Mouse (Mus musculus) brain, adult 2 months (tissue): ENCODE measurements around the gene Dtnbp1.

ENCODE experiments used
- DNase-seq: peaks from one replicate; pipeline ENCODE4 v3.0.0; 2011; ENCODE audit warnings: low read depth, low spot score

Dtnbp1 gene

GRCm38 (mm10) chr13:45001228-45001910, 578 bp downstream of the Dtnbp1 start:
- DNase-seq = peak; percentile 56

GRCm38 (mm10) chr13:45000836-45001227, 1.1 kb downstream of the Dtnbp1 start:
- peak; percentile 59 for DNase-seq

DNA sequence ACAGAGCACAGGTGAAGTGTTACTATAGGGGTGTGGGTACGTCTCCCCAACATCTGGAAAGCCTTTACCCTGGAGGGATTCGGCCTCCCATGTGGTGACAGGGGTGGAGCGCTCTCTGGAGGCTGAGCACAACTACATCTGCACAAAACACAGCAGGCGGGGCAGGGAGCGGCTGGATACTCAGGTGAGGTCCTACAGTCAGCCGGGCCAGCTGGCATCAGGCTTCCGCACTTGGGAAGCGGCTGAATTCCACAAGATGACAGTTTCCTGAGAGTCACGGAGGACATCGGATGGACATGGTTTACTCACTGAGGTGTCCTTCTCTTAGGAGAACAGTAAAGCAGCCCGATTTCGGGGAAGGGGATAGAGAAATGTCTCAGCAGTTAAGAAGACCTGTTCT, 2.7 kb downstream of the Dtnbp1 start:
- no peak for DNase-seq

DNA sequence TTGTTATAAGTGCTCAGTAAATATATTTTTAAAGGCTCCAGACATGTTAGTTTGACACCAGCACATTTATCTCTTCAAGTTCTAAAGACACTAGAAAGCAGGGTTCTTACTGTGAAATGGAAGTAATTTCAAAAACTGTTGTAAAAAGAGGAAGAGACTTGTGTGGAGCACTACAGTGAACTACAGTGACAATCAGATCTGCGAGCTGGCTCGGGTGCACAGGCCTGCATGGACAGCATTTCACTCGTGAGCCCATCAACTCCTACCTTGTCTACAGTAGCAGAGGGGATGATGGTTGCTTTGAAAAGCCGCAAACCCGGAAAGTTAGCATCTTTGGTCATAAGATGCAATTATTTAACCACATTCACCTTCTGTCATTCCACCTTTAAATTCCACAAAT, 5.6 kb downstream of the Dtnbp1 start:
- no peak for DNase-seq

DNA sequence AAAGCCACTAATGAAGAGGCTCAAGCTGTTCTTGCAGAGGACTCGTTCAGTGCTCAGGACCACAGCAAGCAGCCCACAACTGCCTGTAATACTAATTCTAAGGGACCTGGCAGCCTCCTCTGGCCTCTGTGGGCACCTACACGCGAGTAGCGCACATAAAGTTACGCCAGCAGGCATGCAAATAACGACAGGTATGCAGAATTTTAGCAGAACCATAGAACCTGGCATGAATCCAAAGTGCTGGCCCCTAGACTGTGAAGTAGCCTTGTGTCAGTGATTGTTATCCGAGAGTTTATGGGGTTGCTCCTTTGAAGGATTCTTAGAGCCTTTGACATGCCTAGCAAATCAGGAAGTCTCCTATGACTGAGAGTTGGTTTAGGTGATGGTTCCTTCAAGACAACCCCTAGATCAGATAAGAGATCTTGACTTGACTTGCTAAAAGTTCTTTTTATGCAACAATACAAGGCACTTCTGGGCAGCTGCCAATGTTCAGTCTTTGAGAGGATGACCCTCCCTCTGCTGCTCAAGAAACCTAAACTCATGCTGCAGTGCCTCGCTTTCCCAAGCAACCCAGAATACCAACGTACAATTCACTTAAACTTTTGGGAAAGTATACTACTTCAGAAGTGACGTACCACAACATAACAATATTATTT, 9.3 kb downstream of the Dtnbp1 start:
- DNase-seq = no peak

DNA sequence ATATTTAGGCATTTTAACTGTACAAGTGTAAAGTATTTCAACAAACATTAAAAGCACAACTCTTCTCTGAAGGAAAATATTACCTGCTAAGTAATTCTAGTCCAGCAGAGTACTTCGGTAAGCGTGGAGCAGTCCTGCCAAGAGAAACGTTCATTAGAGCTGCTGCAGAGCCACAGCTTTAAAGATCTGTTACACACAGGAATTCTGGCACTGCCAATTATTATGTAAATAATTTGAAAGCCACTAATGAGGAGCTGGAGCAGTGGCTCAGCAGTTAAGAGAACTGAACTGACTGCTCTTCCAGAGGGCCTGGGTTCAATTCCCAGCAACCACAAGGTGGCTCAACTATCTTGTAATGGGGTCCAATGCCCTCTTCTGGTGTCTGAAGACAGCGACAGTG, 10.0 kb downstream of the Dtnbp1 start:
- no peak for DNase-seq

DNA sequence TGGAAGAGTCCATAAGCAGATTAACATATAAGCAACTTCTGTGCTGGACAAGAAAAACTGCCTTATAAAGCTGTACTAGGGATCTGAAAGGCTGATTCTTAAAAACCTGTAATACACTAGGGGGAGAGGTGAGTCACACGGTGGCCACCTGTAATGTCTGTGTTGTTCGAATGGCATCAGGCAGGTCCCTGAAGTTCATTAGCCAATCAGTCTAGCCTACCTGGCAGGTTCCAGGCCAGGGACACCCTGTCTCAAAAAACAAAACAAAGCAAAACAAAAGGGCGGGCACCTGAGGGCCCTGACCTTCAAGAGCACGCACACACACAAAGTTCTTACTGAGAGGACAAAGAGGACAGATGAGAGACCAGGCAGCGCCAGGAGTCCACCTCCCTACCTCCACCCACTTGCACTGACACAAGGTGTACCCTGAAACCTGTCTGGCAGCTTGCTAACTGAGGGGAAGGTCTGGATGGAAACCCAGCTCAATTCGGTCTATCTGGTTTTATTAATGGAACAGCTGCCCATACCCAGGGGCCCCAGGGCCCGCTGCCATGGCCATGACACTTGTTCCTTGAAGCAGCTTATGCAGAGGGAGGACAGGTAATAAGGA, 11.8 kb downstream of the Dtnbp1 start:
- DNase-seq = no peak

GRCm38 (mm10) chr13:44986352-44986751, 15.6 kb downstream of the Dtnbp1 start:
- DNase-seq = no peak

- DNase-seq = no peak
Measured at GRCm38 (mm10) chr13:44985321-44985720, 16.6 kb downstream of the Dtnbp1 start.

DNA sequence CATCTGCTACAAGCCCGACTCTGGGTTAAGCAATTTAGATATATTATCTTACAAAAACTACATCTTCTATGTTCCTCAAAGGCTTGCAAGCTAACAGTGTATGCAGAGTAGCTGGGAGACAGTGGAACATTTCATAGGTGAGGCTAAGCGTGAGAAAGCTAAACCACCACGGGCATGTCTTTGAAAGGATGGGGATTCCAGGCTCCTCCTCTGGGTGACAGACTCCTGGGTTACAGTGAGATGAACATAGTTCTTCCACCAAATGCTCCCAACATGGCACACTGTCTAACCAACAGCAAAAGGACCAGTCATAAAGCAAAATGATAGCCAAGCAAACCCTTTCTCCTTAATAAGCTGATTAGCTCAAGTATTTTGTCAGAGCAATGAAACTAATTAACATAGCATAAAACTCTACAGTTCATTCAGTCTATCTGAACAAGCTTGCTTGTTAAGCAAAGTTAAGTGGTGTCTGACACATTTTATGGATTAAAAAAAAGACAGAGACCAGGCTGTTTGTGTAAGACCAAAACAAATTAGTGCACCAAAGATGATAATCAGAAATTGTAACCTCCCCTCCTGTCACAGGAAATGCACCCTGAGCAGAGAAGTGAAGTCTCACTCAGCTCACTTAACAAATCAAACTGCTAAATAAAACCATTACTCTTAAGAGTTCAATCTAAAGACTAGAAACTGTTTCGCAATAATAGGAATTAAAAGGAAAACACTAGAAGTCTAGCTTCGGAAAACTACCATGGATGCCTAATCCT, 18.1 kb downstream of the Dtnbp1 start:
- no peak for DNase-seq

DNA sequence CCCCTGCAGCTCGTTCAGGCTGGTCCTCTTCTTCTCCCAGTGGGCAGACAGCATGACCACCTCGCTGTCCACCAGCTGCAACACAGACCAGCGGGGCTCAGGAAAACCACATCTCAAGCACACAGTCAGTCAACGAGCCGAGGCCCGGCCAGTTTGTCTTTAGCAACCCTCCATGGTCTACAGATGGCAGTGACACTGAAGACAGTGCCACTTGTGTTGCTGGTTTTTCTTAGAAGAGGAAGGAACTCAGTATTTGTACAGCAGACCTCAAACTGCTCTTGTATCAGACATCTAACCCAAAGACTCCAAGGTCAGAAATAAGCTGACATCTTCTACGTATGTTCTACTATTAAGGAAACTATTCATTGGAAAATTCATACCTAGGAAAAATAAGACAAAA, 19.1 kb downstream of the Dtnbp1 start:
- DNase-seq = no peak

GRCm38 (mm10) chr13:44979433-44979832, 22.5 kb downstream of the Dtnbp1 start:
- no peak for DNase-seq

- peak; percentile 66 for DNase-seq
Measured at GRCm38 (mm10) chr13:44977483-44978141, 24.3 kb downstream of the Dtnbp1 start.

- DNase-seq = no peak
Measured at GRCm38 (mm10) chr13:44977059-44977458, 24.9 kb downstream of the Dtnbp1 start.

DNA sequence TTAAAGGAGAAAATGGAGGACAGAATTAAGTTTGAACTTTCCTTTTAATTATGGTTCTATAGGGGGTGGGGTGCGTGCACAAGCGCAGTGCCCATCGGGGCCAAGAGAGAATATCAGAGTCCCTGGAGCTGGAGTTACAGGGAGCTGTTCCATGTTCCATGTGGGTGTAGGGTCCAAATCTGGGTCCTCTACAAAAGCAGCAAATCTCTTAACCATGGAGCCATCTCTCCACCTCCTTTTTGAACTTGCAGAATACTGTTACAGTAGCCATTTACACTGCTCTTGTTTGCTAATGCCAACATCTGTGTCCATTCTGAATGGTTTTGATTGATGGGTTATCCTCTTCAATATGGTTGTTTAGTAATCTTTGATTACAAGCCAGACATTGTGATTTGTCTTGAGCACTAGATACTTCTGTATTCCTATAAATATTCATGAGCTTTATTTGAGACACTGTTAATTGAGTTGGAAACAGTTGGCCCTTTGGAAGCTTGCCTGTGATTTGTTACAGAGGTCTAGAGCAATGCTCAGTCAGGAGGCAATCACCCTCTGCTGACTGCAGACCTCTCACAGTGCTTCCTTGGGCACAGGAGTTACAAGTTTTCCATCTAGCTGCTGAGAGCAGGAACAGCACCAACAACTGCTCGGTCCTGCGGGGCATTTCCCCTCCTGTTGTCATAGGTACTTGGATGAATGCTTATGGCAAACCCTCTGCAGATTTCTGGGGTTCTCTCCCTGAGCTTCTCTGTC, 41.2 kb downstream of the Dtnbp1 start:
- DNase-seq = peak; percentile 67

DNA sequence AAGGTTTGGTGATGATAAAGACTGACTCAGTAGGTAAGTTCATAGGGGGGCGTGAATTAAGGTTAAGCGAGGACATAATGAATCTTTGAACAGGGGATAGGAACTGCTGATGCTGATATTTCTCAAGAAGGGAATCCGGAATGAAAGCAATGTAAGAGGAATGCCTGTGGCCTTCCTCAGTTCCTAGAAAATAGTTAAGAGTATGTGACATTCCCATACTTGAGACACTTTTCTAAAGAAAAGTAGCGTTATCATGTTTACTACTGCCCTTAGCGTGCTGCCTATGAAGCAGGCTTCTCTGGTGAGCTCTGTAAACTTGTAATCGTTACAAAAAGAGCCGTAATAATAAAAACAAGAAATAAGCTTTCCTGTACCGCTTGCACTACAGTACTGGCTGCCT, 44.9 kb downstream of the Dtnbp1 start:
- DNase-seq = no peak

- no peak for DNase-seq
Measured at GRCm38 (mm10) chr13:44955781-44956180, 46.2 kb downstream of the Dtnbp1 start.

GRCm38 (mm10) chr13:44954232-44954568, 47.7 kb downstream of the Dtnbp1 start:
- DNase-seq = no peak

DNA sequence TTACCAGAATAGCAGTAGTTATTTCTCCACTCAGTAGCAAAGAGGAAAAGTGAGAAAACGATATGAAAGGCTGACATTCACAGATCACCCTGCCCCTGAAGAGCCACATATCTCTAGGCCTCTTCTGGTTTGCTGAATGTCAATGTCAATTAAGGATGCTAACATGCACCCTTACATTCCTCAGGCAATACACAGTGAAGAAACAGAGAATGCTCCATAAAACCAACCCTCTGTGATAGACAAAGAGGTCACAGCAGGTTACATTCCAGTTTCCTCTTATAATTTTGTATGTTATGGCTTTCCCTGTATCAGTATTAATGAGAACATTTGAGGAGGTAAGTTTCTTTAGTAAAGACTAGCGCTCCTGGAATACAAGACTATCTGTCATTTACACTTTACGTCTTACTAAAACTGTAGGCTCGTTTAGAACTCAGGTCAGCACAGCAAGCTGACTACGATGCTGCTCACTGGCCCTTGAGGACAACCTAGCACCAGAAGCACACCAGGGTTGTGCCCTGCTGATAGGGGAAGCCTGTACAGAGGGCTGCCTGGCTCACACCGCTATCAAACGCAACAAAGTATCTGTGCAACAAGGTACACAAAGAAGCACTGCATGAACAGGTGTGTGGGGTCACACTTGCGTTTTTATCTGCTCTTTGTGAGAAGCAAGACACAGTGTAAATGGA, 48.3 kb downstream of the Dtnbp1 start:
- no peak for DNase-seq

- DNase-seq = peak; percentile 64
Measured at GRCm38 (mm10) chr13:44952393-44953086, 49.4 kb downstream of the Dtnbp1 start.
